Mouse (Mus musculus): ENCODE measurements around the gene Itga5. TPM values are rescaled to one million over a fixed set of nuclear protein-coding genes. Genes with fewer than 3 reads are reported as not detected.

Itga5 gene
- polyA plus RNA-seq, 1 experiment = 104 TPM

- Histone ChIP-seq H3K4me3 (ENCODE audit: insufficient read depth, poor library complexity, severe bottlenecking) (no peak overlapping the region), H3K27me3 (ENCODE audit: control insufficient read depth, insufficient read depth, insufficient read length) (no peaks in the 10 kb centered on the region)
- TF ChIP-seq MAX (IDR thresholded peaks at IDR 0.05) = no peak
- TF ChIP-seq CTCF (IDR thresholded peaks at IDR 0.05; ENCODE audit: control insufficient read depth, insufficient read depth, insufficient read length) = no peak
- TF ChIP-seq CEBPB (IDR thresholded peaks at IDR 0.05; ENCODE audit: low read depth) = no peak
- TF ChIP-seq FOSL1 (IDR thresholded peaks at IDR 0.05; ENCODE audit: insufficient read depth, low read length, poor library complexity, severe bottlenecking) = no peak
- TF ChIP-seq MYOD1 (IDR thresholded peaks at IDR 0.05; ENCODE audit: control insufficient read depth, insufficient read length, low read depth) = no peak
- TF ChIP-seq USF1 (IDR thresholded peaks at IDR 0.05; ENCODE audit: low read depth) = no peak
- no peak for TF ChIP-seq MYOG (IDR thresholded peaks at IDR 0.05; ENCODE audit: control insufficient read depth, extremely low read depth, insufficient read length)
These were observed 29.4 kb downstream of the Itga5 start for GRCm38 (mm10) chr15:103336996-103337667.

GRCm38 (mm10) chr15:103335488-103336235, 30.9 kb downstream of the Itga5 start:
- no peak overlapping the region for H3K4me3 ChIP-seq (ENCODE audit: insufficient read depth, poor library complexity, severe bottlenecking)
- H3K79me2 ChIP-seq (ENCODE audit: control insufficient read depth, insufficient read depth) = no peaks in the 10 kb centered on the region
- no peak overlapping the region for H3ac ChIP-seq (ENCODE audit: control insufficient read depth, insufficient read length, low read depth)
- no peaks in the 10 kb centered on the region for H3K79me3 ChIP-seq (ENCODE audit: low read depth)
- H3K27me3 ChIP-seq (ENCODE audit: control insufficient read depth, insufficient read depth, insufficient read length) = no peaks in the 10 kb centered on the region
- TF ChIP-seq CTCF (IDR thresholded peaks at IDR 0.05; ENCODE audit: control insufficient read depth, insufficient read depth, insufficient read length) = no peak
- H3K36me3 ChIP-seq (ENCODE audit: control insufficient read depth, insufficient read depth) = no peaks in the 10 kb centered on the region

More at GRCm38 (mm10) chr15:103336996-103337667, 29.4 kb downstream of the Itga5 start:
- no peaks in the 10 kb centered on the region for H3K79me3 ChIP-seq (ENCODE audit: low read depth)
- H3K36me3 ChIP-seq (ENCODE audit: control insufficient read depth, insufficient read depth) = peaks cover 5% of the 10 kb centered on the region
- no peaks in the 10 kb centered on the region for H3K79me2 ChIP-seq (ENCODE audit: control insufficient read depth, insufficient read depth)
- H3ac ChIP-seq (ENCODE audit: control insufficient read depth, insufficient read length, low read depth) = no peak overlapping the region

DNA sequence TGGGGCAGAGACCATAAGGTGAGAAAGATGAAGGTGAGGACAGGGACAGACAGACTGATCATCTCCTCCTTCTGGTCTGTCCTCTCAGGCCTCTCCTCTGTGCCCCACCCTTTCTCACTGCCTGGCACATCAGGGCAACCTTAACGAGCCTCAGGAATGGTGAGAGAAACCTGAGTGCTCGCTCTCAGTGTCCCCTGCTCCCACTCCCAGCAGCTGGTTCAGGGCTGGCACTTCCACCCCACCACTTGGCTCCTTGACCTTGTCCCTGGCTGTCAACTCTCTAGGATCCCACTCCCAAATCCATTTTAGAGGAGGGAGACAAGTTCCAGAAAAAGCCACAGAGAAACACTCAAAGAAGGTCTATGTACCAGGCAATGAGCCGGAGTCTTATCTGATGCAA, 31.5 kb downstream of the Itga5 start:
- H3K79me3 ChIP-seq (ENCODE audit: low read depth) = no peaks in the 10 kb centered on the region
- TF ChIP-seq CTCF (IDR thresholded peaks at IDR 0.05; ENCODE audit: control insufficient read depth, insufficient read depth, insufficient read length) = no peak
- no peak for TF ChIP-seq CEBPB (IDR thresholded peaks at IDR 0.05; ENCODE audit: low read depth)
- TF ChIP-seq USF1 (IDR thresholded peaks at IDR 0.05; ENCODE audit: low read depth) = no peak
- no peak for TF ChIP-seq MAX (IDR thresholded peaks at IDR 0.05)
- TF ChIP-seq FOSL1 (IDR thresholded peaks at IDR 0.05; ENCODE audit: insufficient read depth, low read length, poor library complexity, severe bottlenecking) = no peak
- TF ChIP-seq MYOG (IDR thresholded peaks at IDR 0.05; ENCODE audit: control insufficient read depth, extremely low read depth, insufficient read length) = no peak
- TF ChIP-seq MYOD1 (IDR thresholded peaks at IDR 0.05; ENCODE audit: control insufficient read depth, insufficient read length, low read depth) = no peak
- H3K27me3 ChIP-seq (ENCODE audit: control insufficient read depth, insufficient read depth, insufficient read length) = no peaks in the 10 kb centered on the region
- H3K4me3 ChIP-seq (ENCODE audit: insufficient read depth, poor library complexity, severe bottlenecking) = no peak overlapping the region
- no peak overlapping the region for H3ac ChIP-seq (ENCODE audit: control insufficient read depth, insufficient read length, low read depth)
- no peaks in the 10 kb centered on the region for H3K79me2 ChIP-seq (ENCODE audit: control insufficient read depth, insufficient read depth)
- H3K36me3 ChIP-seq (ENCODE audit: control insufficient read depth, insufficient read depth) = no peaks in the 10 kb centered on the region

- Histone ChIP-seq H3K27me3 (ENCODE audit: control insufficient read depth, insufficient read depth, insufficient read length) (no peaks in the 10 kb centered on the region), H3ac (ENCODE audit: control insufficient read depth, insufficient read length, low read depth) (no peak overlapping the region), H3K36me3 (ENCODE audit: control insufficient read depth, insufficient read depth) (no peaks in the 10 kb centered on the region), H3K79me2 (ENCODE audit: control insufficient read depth, insufficient read depth) (no peaks in the 10 kb centered on the region), H3K4me3 (ENCODE audit: insufficient read depth, poor library complexity, severe bottlenecking) (no peak overlapping the region), H3K79me3 (ENCODE audit: low read depth) (no peaks in the 10 kb centered on the region)
- TF ChIP-seq MYOD1 (IDR thresholded peaks at IDR 0.05; ENCODE audit: control insufficient read depth, insufficient read length, low read depth) (no peak), FOSL1 (IDR thresholded peaks at IDR 0.05; ENCODE audit: insufficient read depth, low read length, poor library complexity, severe bottlenecking) (no peak), USF1 (IDR thresholded peaks at IDR 0.05; ENCODE audit: low read depth) (no peak), CEBPB (IDR thresholded peaks at IDR 0.05; ENCODE audit: low read depth) (no peak), MYOG (IDR thresholded peaks at IDR 0.05; ENCODE audit: control insufficient read depth, extremely low read depth, insufficient read length) (no peak), CTCF (IDR thresholded peaks at IDR 0.05; ENCODE audit: control insufficient read depth, insufficient read depth, insufficient read length) (no peak), MAX (IDR thresholded peaks at IDR 0.05) (no peak)
These were observed 32.4 kb downstream of the Itga5 start for GRCm38 (mm10) chr15:103334194-103334593.

GRCm38 (mm10) chr15:103333738-103334137, 32.8 kb downstream of the Itga5 start:
- no peaks in the 10 kb centered on the region for H3K79me2 ChIP-seq (ENCODE audit: control insufficient read depth, insufficient read depth)
- no peak for TF ChIP-seq MYOG (IDR thresholded peaks at IDR 0.05; ENCODE audit: control insufficient read depth, extremely low read depth, insufficient read length)
- no peak for TF ChIP-seq MYOD1 (IDR thresholded peaks at IDR 0.05; ENCODE audit: control insufficient read depth, insufficient read length, low read depth)
- TF ChIP-seq MAX (IDR thresholded peaks at IDR 0.05) = no peak
- H3ac ChIP-seq (ENCODE audit: control insufficient read depth, insufficient read length, low read depth) = no peak overlapping the region
- no peaks in the 10 kb centered on the region for H3K36me3 ChIP-seq (ENCODE audit: control insufficient read depth, insufficient read depth)
- no peak overlapping the region for H3K4me3 ChIP-seq (ENCODE audit: insufficient read depth, poor library complexity, severe bottlenecking)
- H3K79me3 ChIP-seq (ENCODE audit: low read depth) = no peaks in the 10 kb centered on the region
- H3K27me3 ChIP-seq (ENCODE audit: control insufficient read depth, insufficient read depth, insufficient read length) = no peaks in the 10 kb centered on the region
